Mouse (Mus musculus) heart, embryonic 11.5 days (tissue): ENCODE results near the gene Ndufab1. TPM values are rescaled to one million over a fixed set of nuclear protein-coding genes. Genes with fewer than 3 reads are reported as not detected.

Source experiments
- polyA plus RNA-seq: library from polyadenylated mRNA; unstranded; fragments of >200 nt; fragmentation: Nextera tagmentation; extraction: Ambion mirVana; gene quantifications from 2 replicates; pipeline ENCODE4 v1.2.1, GENCODE M21; 2014

The Ndufab1 gene
- polyA plus RNA-seq, 1 experiment from 2014 or later = 1,202 TPM

Other genes starting within 250 kb of the Ndufab1 start
- gene Scnn1b, start 236.8 kb downstream of the Ndufab1 start, polyA plus RNA-seq = not detected in 2 replicates
- gene Cog7, start 120.2 kb downstream of the Ndufab1 start, polyA plus RNA-seq = 17.4 and 18.6 TPM in 2 replicates
- gene Gga2, start 80.7 kb downstream of the Ndufab1 start, polyA plus RNA-seq = 40.6 and 68.0 TPM in 2 replicates
- 67.4 and 71.0 TPM in 2 replicates for gene Ubfd1, start 34.7 kb downstream of the Ndufab1 start, polyA plus RNA-seq
- 21.4 and 24.6 TPM in 2 replicates for gene Ears2, start 34.6 kb downstream of the Ndufab1 start, polyA plus RNA-seq
- 12.6 and 13.9 TPM in 2 replicates for gene Palb2, start 31.1 kb upstream of the Ndufab1 start, polyA plus RNA-seq
- gene Dctn5, start 31.2 kb upstream of the Ndufab1 start, polyA plus RNA-seq = 78.7 and 85.7 TPM in 2 replicates
- gene Plk1, start 57.6 kb upstream of the Ndufab1 start, polyA plus RNA-seq = 81.2 and 86.3 TPM in 2 replicates
- not detected in 2 replicates for gene Ern2, start 84.3 kb upstream of the Ndufab1 start, polyA plus RNA-seq
- gene Chp2, start 117.6 kb upstream of the Ndufab1 start, polyA plus RNA-seq = 0.35 TPM in 1 of 2 replicates, not detected in the other
- gene Prkcb, start 186.9 kb upstream of the Ndufab1 start, polyA plus RNA-seq = 11.7 and 13.3 TPM in 2 replicates